Mouse (Mus musculus): ENCODE results near the gene Adamts12.
A peak's percentile ranks its signal among the peaks of the same experiment; 100 is the strongest.

Gene Adamts12

DNA sequence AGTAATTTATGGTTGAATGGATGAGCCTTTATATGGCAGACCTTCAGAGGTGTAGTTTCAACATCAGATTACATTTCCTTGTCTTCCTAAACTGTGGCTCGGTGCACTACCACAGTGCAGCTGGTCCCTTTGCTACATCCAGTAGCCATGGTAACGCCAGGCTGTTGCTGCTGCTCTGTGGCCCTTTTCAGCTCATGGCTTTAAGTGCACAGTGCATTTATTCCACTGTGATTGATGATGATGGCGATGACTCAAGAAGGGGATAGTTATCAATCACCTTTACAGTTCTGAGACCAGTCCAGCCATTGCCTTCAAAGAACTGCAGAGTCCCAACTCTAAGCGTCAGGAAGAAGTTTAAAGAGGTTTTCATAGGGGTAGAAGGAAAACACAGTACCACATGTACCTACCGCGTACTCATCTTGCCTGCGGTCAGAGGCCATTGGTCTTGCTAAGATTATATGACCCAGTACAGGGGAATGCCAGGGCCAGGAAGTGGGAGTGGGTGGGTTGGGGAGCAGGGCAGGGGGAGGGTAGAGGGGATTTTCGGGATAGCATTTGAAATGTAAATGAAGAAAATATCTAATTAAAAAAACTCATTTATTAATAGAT is 18.5 kb downstream of the Adamts12 start:
- DNase-seq (ENCODE audit: low read depth, low spot score), result peak; percentile 53

DNA sequence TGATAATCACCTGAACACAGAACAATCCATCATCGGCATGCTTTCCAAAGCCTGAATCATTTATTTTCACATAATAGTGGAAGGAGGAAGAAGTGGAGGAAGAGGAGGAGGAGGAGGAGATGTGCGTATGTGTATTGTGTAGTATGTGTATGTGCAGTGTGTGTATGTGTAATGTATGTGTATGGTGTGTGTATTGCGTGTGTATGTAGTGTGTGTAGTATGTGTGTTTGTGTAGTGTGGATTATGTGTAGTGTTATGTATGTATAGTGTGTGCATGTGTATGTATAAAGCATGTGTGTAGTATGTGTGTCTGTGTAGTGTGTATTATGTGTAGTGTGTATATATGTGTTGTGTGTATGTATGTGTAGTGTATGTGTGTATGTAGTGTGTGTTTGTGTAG is 19.1 kb downstream of the Adamts12 start:
- no peak for DNase-seq (ENCODE audit: low read depth, low spot score)

DNA sequence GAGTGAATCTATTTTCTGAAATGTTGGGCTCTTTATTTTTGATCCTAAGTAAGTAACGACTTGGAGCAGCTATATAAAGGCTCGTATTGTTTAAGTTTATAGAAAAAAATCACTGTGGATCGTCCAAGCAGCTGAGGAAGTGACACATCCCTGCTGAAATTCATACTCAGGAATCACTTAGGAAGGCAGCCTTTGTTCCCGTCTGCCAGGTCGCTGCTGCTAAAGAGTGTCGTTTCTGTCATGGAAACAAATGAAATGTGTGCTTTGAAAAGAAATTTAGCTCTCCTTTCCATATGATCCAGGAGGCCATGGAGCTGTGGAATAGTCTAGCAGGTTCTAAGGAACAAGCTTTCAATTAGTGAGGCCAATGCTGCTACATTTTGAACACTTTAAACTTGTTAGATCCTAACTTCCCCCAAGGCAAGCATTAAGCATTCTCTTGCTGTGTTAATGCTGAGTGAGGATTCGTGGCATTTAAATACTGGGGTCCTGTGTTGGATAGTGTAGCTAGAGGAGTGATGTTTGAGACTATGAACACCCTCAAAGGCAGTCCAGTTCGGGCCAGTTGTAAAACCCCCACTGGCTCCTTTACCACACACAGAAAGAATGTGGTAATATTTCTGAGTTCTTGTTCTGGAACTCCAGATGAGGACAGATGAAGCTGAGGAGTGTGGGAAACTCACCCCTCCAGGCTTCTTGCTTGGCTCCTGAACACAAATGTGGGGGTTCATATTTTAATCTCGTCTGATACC is 19.8 kb downstream of the Adamts12 start:
- no peak for DNase-seq (ENCODE audit: low read depth, low spot score)

DNA sequence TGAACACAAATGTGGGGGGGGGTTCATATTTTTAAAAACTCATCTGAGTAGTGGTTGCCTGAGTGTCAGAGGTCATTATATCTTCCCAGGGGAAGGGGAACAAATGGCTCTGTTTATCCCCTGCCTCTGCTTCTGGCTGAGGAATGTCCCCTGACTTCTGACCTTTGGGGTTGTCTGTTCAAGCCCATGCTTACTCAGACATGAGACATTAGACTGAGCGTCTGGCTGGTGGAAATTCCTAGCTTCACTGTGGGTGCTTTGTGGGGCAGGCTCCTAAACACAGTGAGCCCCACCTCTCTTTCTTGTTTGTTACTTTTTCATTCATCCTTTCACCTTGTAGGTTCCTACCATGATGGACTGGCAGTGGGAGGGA is 20.4 kb downstream of the Adamts12 start:
- DNase-seq (ENCODE audit: low read depth, low spot score), result no peak

DNA sequence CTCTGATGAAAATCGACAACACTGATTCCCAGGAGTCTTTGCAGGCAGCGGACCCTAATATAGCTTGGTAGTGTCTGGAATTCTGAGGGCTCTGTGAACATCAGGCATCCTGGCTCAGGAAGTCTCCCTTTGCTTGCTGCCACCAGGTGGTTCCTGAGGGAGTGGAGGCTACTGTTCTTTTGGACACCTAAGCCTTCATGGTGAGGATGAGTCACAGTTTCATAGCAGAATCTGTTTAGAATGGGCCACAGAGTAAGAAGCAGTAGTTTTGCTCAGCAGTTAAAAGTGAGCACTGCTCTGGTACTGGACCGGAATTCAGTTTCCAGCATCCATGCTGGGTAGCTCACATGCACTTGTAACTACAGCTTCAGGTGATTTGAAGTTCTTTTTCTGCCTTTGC is 24.9 kb downstream of the Adamts12 start:
- DNase-seq (ENCODE audit: low read depth, low spot score), result peak; percentile 26

DNA sequence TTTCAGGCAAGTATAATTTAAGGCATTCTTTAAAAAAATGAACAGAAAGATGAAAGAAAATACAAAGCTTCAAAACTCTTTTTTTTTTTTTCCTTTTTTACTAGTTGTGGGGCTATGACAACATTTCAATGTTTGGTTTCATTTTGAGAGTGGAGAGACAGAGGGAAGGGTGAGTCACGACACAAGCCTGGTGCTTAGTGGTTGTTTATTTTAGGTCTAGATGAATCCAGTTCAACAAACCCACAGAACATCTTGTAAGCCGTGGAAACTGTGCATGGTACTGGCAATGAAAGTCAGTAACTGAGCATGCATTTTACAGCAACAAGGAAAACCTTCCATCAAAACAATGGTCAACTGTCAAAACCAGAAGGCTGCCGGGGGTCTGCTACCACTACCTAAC is 31.0 kb downstream of the Adamts12 start:
- DNase-seq (ENCODE audit: low read depth, low spot score), result peak; percentile 74

DNA sequence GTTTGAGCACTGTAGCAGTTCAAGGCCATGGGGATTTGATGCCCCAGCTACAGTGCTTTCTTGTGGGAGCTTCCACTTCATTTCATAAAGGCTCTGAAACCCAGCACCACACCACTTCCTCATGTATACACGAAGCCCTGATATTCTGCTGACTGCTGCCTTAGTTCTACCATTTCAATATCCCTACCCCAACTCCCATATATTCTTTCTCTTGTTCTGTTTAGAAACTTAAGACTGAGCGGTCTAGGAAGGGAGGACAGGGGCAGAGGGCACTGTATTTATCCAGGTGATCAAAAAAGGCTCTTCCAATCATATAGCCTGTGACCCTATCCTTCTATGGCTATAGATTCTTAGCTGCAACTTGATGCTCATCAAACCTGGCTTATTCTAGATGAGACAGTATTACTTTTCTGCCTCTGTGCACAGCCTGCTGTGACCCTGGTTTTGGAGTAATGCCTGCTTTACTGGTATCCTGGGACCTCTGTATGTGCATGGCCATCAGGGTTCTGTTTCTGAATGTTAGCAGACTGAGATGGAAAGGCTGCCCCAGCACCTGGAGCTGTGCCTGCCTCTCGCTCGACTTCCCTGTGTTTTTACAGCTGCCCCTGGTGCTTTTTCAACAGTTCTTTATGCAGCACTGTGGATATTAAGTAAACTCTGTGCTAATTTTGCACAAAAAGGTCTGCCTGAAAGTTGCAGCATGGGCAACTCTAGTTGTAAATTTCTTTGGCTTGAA is 33.5 kb downstream of the Adamts12 start:
- no peak for DNase-seq (ENCODE audit: low read depth, low spot score)

DNA sequence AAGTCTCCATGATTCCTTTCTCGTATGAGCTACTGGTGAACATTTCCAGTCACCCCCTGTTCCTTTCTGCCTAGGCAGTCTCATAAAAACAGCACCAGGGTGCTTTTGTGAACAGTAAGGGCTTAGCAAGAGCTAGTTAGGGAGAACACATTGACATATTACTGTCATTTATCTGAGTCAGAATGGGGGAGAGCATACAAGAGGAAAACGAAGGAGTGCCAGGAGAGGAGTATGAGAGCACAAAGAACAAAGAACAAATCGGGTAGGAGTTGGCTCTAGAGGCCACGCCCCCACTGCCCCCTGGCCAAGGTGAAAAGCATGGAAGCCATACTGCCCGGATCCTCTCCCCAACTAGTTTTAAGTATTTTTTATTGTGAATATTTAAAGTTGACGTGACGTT is 34.4 kb downstream of the Adamts12 start:
- DNase-seq (ENCODE audit: low read depth, low spot score), result no peak

DNA sequence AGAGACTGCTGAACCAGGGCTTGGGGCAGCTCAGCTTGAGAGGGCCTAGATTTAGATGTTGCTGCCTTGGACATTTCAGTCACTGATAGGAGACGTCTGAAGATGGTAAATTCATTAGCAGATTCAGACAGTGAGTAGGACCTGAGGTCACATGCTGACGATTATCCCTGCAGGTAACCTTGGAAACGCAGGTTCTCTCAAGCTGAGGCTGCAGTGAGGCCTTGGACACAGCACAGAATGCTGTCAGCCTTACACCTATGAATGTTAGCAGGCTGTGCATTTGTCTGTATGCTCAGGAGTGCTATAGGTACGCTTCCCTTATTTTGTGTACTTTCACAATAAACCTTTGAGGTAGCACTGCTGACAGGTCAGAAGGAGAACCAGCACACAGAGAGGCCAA is 36.3 kb downstream of the Adamts12 start:
- DNase-seq (ENCODE audit: low read depth, low spot score), result no peak

DNA sequence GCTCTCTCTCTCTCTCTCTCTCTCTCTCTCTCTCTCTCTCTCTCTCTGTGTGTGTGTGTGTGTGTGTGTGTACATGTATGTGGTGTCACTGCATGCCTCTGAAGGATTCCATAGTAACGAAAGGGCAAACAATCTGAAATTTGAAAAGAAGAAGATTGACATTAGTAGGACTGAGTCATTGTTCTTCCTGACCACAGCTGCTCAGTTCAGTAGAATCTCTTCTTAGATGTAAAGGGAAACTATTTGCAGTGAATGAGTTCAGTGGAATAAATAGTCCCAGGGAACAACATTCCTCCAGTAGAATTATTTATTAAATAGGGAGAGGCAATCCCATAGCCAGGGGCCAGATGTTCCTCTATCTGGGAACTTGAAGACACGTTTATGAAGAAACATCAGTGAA is 40.5 kb downstream of the Adamts12 start:
- no peak for DNase-seq (ENCODE audit: low read depth, low spot score)

DNA sequence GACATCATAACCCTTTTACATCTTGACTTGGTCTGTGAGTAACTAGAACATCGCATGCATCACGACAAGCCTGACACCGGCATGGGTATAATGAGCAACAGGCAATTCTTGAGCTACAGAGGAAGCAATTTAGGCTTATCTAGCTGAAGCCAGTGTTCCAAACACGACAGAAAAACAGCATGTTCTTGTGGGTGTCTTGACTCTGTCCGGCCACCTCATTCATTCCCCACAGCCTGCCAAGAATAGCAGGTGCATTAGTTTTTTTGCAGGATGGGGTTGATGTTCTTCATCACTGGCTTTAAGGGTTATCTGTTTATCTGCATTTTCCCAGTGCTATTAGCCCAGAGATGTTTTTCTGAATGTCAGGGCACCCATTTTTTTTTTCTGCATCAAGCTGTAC is 42.8 kb downstream of the Adamts12 start:
- DNase-seq (ENCODE audit: low read depth, low spot score), result no peak

DNA sequence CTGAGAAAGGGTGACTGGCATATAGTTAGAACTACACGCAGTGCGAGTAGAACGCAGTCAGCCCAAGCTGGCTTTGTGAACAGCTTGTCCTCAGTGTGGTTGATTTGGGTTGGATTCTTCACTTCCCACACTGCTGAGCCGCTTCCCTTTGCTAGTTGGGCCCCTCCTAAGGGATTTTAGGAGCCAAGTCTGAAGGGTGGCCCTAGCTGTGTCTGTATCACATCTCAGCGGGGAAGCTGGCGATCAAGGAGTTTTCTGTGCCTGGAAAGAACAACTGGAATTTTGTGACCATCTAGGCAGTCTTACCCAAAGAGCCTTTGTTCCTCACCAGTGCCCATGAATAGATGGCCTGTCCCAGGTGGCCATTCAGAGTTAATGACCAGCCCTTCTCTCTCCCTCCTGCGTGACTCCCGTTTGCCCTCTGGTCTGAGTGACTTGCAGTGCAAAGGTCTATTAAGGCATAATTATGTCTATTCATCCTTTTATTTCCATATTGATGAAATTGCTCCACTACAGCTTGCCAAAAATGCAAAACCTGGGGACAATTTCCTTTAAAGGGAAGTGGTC is 50.1 kb downstream of the Adamts12 start:
- no peak for DNase-seq (ENCODE audit: low read depth, low spot score)

DNA sequence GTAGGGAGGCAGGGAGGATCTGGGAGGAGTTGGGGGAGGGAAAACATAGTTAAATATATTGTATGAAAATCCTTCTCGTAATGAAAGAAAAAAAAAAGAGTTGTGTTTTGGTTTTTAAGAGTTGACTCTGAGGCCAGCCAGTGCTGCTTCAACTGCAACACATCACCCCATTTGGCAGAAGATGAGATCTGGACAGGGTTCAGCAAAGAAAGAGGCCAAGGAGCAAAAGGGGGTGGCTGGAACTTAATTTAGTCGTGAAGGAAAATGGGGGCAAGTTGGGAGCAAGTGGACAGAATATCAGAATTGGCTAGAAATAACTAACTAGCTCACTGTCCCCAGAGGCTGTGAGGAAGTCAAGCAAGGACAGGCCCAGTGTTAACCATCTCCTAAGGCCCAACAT is 51.7 kb downstream of the Adamts12 start:
- DNase-seq (ENCODE audit: low read depth, low spot score), result no peak

DNA sequence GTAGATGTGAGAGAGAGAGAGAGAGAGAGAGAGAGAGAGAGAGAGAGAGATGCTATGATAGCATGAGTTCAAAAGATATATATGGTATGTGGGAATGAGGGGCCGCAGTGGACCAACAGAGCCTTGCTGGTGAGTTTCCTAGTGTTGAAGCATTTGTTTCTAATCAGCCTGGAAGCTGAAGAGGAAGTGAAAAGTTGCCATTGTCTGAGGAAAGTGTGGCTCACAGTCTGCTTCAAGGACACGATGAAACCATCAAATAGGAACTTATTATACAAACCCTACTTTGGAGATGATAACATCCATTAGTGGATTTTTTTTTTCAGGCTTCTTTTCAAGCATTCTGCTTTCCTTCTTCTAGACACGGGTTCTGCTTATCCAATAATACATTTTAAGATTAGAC is 52.3 kb downstream of the Adamts12 start:
- DNase-seq (ENCODE audit: low read depth, low spot score), result no peak

DNA sequence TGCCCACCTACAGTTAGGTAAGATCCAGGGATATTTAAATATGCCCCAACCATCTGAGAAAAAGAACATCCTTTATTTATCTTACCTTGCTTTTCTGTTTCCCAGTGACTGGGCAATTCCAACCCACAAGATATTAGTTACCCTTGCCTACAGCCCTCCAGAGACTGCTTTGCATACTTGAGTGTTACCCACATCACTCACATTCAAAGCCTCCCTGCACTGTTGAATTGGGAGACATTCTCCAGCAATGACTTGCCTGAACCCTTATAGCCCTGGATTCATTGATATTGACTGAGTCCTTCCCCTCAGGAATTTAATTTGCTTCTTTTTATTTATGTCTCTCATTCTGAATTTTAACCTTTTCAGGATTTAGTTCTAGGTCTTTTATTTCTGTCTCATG is 53.8 kb downstream of the Adamts12 start:
- no peak for DNase-seq (ENCODE audit: low read depth, low spot score)

DNA sequence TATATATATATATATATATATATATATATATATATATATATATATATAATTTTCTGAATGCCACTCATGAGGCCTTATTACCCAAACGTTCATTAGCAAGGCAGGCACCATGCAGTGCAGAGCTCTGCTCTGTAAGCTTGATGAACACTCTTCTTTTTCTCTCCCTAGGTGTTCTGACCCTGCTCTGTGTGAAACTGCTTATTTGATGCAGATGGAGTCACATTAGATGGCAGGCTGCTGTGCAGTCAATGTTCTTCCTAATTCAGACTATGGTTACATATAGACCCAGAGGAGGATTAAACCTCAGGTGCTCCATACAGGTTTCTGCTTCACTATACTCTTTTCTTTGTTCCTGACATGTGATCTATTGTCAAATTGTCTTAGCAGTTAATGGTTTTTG is 57.1 kb downstream of the Adamts12 start:
- no peak for DNase-seq (ENCODE audit: low read depth, low spot score)

DNA sequence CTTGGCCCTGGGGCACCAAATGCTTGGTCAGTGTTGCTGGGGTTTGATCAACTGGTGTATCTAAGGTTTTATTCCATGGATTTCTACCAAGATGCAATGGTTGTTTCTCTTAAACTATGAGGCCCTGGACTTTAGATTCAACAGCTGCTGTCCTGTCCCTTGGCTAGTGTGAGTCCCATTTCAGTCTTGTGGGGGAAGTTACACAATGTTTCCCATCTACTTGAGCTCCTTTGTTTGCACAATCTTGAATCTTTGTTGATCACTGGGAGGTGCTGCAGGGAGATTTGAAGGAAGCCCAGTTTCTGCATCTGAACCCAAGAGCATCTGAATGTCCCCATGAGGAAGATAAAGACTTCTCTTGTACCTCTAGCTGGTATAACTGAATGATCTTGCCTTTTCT is 60.8 kb downstream of the Adamts12 start:
- no peak for DNase-seq (ENCODE audit: low read depth, low spot score)

DNA sequence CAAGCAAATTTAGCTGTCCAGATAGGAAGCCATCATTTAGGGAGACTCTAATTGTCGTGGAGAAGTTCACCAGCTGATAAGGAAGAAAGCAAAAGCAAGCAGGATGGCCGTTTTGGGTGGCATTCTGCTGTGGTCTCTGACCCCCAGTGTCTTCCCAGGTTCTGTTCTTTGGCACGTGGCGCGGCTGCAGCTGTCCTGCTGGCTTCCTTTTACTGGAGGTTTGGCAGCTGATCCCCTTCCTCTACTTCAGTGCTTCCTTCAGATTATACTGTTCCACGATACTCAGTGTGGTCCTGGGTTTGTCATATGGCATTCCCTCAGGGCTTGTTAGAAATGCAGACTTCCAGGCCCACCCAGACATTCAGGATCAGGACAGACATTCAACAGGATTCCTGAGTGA is 63.9 kb downstream of the Adamts12 start:
- no peak for DNase-seq (ENCODE audit: low read depth, low spot score)

DNA sequence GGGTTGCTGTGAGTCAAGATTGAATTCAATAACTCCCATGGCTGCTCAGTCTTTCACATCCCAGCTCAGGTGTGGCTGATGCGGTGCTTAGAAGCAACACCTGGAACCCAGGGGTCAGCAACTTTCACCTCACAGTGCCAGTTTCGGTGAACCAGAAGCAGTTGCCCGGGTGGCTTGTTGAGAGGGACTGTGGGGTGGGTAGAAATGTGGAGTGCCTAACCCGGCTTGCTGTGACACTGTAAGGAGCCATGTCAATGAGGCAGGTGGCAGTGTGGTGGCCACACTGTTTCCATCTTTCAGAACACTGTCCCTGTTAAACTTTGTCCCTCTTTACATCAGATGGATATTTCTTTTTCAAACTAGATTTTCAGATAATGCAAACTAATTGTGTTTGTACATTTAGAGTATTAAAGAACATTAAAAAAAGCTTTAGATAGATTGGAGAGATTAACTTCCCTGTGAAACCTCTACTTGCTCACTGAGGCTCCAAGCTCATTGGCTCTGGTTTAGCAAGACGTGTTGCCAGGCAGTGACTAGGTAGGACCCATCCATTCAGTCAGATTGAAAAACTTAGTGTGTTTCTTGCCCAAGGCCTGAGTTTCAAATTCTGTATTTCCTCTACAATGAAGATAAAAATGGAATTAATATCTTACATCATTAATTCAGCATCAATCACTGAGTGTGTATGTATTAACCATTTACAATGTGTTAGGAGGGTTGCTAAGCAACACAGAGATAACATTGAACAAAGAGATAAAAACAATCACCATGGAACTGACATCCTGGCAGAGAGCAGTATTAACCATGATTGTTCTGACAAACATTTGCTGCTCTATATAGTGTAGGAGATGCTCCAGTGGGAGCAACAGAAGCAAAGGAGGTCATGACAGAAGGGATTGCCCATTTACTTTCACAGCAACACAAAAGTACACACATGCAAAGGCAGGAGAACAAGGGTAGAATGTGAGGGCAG is 68.3 kb downstream of the Adamts12 start:
- DNase-seq (ENCODE audit: low read depth, low spot score), result no peak

DNA sequence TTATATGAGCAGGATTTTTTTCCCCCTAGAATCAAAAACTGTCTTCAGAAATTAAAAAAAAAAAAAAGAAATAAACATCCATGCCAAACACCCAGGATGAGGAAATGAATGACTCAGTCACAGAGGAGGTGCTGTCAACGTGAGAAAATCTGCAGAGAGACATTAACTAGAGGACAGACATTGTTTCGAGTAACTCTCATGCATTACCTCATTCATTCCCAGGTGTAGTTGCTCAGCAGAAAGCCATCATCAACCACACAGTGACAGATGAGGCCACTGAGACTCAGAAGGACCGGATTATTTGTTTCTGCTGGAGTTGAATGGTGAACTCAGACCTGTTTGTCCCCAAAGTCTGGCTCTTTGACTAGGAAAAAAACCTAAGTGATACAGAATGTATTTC is 81.0 kb downstream of the Adamts12 start:
- DNase-seq (ENCODE audit: low read depth, low spot score), result no peak

DNA sequence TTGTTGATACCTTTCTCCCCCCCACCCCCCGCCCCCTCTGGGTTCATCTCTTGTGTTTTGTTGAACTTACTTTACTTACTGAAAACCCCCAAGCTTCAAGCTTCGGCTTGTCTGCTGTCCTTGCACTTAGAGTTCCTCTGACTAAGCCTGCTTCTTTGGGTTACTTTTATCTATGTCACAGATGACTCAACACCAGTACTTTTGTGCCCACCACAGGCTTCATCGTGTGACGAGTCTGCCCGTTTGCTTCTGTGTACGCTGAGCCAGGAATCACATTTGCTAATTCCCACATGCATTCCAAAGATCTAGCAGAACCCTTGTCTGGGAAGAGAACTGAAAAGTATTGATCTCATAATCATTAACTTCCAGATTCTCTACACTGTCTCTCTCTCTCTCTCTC is 94.8 kb downstream of the Adamts12 start:
- DNase-seq (ENCODE audit: low read depth, low spot score), result peak; percentile 73

DNA sequence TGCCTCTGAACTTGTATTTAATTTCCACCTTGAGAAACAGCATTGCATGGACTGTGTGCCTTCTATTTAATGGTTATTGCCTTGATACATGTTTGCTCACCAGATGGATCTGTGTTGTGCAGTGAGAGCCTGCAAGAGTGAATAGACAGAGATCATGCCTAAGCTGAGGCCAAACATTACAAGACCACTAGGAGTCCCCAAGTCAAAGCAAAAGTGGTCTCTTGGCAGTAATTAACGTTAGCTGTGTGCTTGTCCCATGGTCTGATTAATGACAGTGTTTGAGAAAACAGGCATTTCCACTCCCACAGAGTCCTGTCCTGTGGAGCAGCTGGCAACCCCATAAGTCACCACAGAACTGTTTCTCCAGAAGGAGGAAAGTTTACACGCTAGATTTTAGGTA is 96.2 kb downstream of the Adamts12 start:
- DNase-seq (ENCODE audit: low read depth, low spot score), result no peak

Data from brain, adult 2 months (tissue).